Mouse (Mus musculus) liver, embryonic 12.5 days (tissue): ENCODE data around the gene Mecom. TPM values are rescaled to one million over a fixed set of nuclear protein-coding genes. Genes with fewer than 3 reads are reported as not detected.

Experiments
- ATAC-seq: fragments of 200-750 bp; cut with Nextera tagmentation; 2 replicates; pipeline ENCODE4 v1.8.0; 2017; ENCODE audit warnings: moderate number of reproducible peaks, mild to moderate bottlenecking, moderate library complexity
- H3K27ac ChIP-seq: fragments of 300-500 bp; sonication (generic); 2 replicates; pipeline ENCODE4 v1.5.1; 2016; ENCODE audit warnings: mild to moderate bottlenecking
- H3K27me3 ChIP-seq: fragments of 300-500 bp; sonication (generic); replicated peaks from 2 replicates; pipeline ENCODE4 v1.6.1; 2016; ENCODE audit warnings: mild to moderate bottlenecking, moderate library complexity
- H3K36me3 ChIP-seq: fragments of 300-500 bp; sonication (generic); 2 replicates; pipeline ENCODE4 v1.6.1; 2016; ENCODE audit warnings: mild to moderate bottlenecking, moderate library complexity
- H3K4me1 ChIP-seq: fragments of 300-500 bp; sonication (generic); 2 replicates; pipeline ENCODE4 v1.6.1; 2016
- H3K4me2 ChIP-seq: fragments of 300-500 bp; sonication (generic); 2 replicates; pipeline ENCODE4 v1.6.1; 2016; ENCODE audit warnings: mild to moderate bottlenecking, moderate library complexity
- H3K4me3 ChIP-seq: fragments of 300-500 bp; sonication (generic); 2 replicates; pipeline ENCODE4 v1.5.1; 2016; ENCODE audit warnings: mild to moderate bottlenecking, moderate library complexity
- H3K9ac ChIP-seq: fragments of 300-500 bp; sonication (generic); 2 replicates; pipeline ENCODE4 v1.6.1; 2016; ENCODE audit warnings: mild to moderate bottlenecking, moderate library complexity
- H3K9me3 ChIP-seq: fragments of 300-500 bp; sonication (generic); replicated peaks from 2 replicates; pipeline ENCODE4 v1.6.1; 2016; ENCODE audit warnings: mild to moderate bottlenecking, moderate library complexity
- WGBS: fragments of 180-500 bp; shearing (Covaris S2); methylation state at CpG from one replicate; pipeline ENCODE4 v1.1.7; 2016; ENCODE audit not compliant: insufficient replicate concordance; 5-methylcytosine and 5-hydroxymethylcytosine counted together
- polyA plus RNA-seq: library from polyadenylated mRNA; unstranded; fragments of >200 nt; fragmentation: Nextera tagmentation; extraction: Ambion mirVana; gene quantifications from 2 replicates; pipeline ENCODE4 v1.2.1, GENCODE M21; 2016

Gene Mecom
- polyA plus RNA-seq, 1 experiment from 2014 or later: 1.8 TPM

- H3K4me1 ChIP-seq: no peaks in the 10 kb centered on the region
- no peak for ATAC-seq
- no peak overlapping the region for H3K4me3 ChIP-seq
- no peaks in the 10 kb centered on the region for H3K27me3 ChIP-seq
- H3K36me3 ChIP-seq: no peaks in the 10 kb centered on the region
- H3K9me3 ChIP-seq: no peaks in the 10 kb centered on the region
- no peak overlapping the region for H3K4me2 ChIP-seq
- H3K27ac ChIP-seq: no peak overlapping the region
- H3K9ac ChIP-seq: no peak overlapping the region
- WGBS: 71% methylated on average over 5 of the region's 5 CpGs
Measured at GRCm38 (mm10) chr3:30420899-30421298, 126.9 kb downstream of the Mecom start.

DNA sequence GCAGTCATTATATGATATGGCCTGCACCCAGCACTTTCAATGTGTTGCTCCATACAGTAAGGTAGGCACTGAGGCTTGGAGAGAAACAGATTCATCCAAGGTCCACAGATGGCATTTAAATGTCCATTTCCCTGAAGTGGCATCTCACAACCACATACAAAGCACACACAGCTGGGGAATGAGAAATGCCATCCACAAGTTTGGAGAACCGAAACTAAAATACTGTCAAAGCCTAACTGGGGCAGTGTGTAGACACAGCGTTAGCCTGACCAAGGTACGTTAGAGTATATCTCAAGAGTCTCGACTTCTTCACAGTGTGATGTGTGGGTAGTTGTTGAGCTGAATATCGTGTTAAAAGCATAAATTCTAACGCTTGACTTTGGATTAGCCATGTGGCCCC lies 133.6 kb downstream of the Mecom start:
- H3K27me3 ChIP-seq: no peaks in the 10 kb centered on the region
- no peaks in the 10 kb centered on the region for H3K4me1 ChIP-seq
- 68% methylated on average over 6 of the region's 6 CpGs for WGBS
- H3K9me3 ChIP-seq: no peaks in the 10 kb centered on the region
- no peak for ATAC-seq
- H3K27ac ChIP-seq: no peak overlapping the region
- no peak overlapping the region for H3K4me3 ChIP-seq
- no peaks in the 10 kb centered on the region for H3K36me3 ChIP-seq
- H3K4me2 ChIP-seq: no peak overlapping the region
- no peak overlapping the region for H3K9ac ChIP-seq

- Histone ChIP-seq H3K4me2 (no peak overlapping the region), H3K27ac (no peak overlapping the region), H3K27me3 (no peaks in the 10 kb centered on the region), H3K4me1 (no peaks in the 10 kb centered on the region), H3K9me3 (no peaks in the 10 kb centered on the region), H3K4me3 (no peak overlapping the region), H3K9ac (no peak overlapping the region), H3K36me3 (no peaks in the 10 kb centered on the region)
- 49% methylated on average over 4 of the region's 4 CpGs for WGBS
- ATAC-seq: no peak
Measured at GRCm38 (mm10) chr3:30410778-30411177, 137.0 kb downstream of the Mecom start.

DNA sequence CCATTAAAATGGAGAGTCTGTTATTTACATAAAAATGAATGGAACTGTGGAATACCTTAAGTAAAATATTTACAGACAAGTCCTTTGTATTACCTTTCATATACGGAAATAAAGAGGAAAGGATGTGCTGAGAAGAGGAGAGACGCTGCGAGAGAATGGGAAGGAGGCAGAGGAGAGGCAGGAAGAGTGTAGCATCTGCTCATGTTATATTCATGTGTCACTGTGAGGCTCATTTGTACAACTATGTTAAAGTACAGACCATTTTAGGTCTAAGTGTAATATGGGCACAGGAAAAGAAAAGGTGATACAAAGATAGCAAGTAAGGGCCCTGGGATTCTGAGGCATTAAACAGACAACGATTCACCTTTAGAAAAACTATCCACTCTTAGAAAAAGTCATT lies 143.0 kb downstream of the Mecom start:
- Histone ChIP-seq H3K4me1 (no peaks in the 10 kb centered on the region), H3K4me2 (no peak overlapping the region), H3K4me3 (no peak overlapping the region), H3K9ac (no peak overlapping the region), H3K9me3 (no peaks in the 10 kb centered on the region), H3K36me3 (no peaks in the 10 kb centered on the region), H3K27ac (no peak overlapping the region), H3K27me3 (no peaks in the 10 kb centered on the region)
- WGBS: 70% methylated on average over 4 of the region's 4 CpGs
- ATAC-seq: no peak

DNA sequence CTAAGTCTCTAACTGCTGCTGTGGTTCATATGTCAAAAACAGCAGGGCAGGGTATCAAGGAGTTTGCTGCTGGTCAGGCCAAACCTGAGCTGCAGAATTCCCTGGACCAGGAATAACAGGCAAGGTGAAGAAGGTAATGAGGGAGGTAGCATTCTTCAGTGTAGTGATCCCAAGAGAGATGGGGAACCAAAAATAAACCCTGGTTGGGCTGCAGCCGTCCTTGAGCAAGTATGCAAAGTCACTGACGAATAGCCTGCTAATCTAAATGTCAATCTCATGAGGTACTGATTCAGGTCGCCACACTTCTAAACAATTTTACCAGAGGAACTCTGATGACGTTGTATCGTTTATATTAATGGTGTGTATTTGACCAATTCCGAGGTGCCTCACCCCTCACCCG lies 148.9 kb downstream of the Mecom start:
- H3K4me3 ChIP-seq: no peak overlapping the region
- no peak overlapping the region for H3K27ac ChIP-seq
- H3K36me3 ChIP-seq: no peaks in the 10 kb centered on the region
- no peak overlapping the region for H3K9ac ChIP-seq
- H3K4me2 ChIP-seq: no peak overlapping the region
- no peaks in the 10 kb centered on the region for H3K4me1 ChIP-seq
- H3K9me3 ChIP-seq: no peaks in the 10 kb centered on the region
- no peaks in the 10 kb centered on the region for H3K27me3 ChIP-seq
- ATAC-seq: no peak
- WGBS: 61% methylated on average over 7 of the region's 7 CpGs

DNA sequence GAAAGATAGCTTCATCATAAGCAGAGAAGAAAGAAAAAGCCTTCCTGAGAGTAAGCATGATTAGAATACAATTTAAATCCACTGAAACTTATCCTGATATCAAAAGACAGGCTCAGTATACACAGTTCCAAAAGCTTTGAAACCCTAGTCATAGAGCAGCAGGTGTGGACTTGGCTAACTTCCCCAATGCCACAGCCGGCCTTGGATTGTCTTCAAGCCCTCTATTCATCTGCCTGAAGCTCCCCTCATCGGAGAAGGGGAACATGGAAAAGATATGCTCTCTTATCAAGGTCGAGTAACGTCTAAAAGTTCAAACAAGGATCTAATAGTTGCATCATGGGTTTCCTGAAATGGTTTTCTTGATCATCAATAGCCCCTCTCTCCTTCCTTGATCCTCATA lies 152.9 kb downstream of the Mecom start:
- Histone ChIP-seq H3K4me1 (no peaks in the 10 kb centered on the region), H3K9ac (no peak overlapping the region), H3K27ac (no peak overlapping the region), H3K4me3 (no peak overlapping the region), H3K4me2 (no peak overlapping the region), H3K36me3 (no peaks in the 10 kb centered on the region), H3K27me3 (no peaks in the 10 kb centered on the region), H3K9me3 (no peaks in the 10 kb centered on the region)
- ATAC-seq: no peak
- 51% methylated on average over 4 of the region's 4 CpGs for WGBS

- WGBS: 44% methylated on average over 4 of the region's 4 CpGs
- Histone ChIP-seq H3K36me3 (no peaks in the 10 kb centered on the region), H3K4me1 (no peaks in the 10 kb centered on the region), H3K9ac (no peak overlapping the region), H3K4me2 (no peak overlapping the region), H3K9me3 (no peaks in the 10 kb centered on the region), H3K4me3 (no peak overlapping the region), H3K27me3 (no peaks in the 10 kb centered on the region), H3K27ac (no peak overlapping the region)
- no peak for ATAC-seq
Measured at GRCm38 (mm10) chr3:30392662-30393061, 155.1 kb downstream of the Mecom start.

DNA sequence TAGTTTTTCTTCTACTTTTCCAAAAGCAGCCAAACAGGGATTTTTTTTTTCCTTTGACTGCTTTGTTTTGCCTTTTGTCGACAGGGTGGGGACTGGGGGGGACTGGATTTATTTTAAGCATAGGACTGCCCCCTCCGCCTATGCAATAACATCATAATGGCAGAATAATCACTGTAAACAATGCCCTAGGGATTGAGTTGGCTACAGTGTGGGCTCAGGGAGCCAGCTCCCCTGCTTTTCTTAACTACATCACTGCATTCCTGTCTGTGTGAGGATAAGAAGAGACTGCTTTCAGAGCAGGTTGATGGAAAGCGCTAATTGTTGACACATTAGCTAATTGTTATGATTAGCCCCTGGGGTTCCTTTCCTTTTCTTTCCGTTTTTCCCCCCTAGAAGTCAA lies 155.6 kb downstream of the Mecom start:
- ATAC-seq: no peak
- H3K4me2 ChIP-seq: no peak overlapping the region
- no peaks in the 10 kb centered on the region for H3K36me3 ChIP-seq
- no peak overlapping the region for H3K27ac ChIP-seq
- no peaks in the 10 kb centered on the region for H3K27me3 ChIP-seq
- no peak overlapping the region for H3K9ac ChIP-seq
- no peaks in the 10 kb centered on the region for H3K4me1 ChIP-seq
- H3K9me3 ChIP-seq: no peaks in the 10 kb centered on the region
- no peak overlapping the region for H3K4me3 ChIP-seq
- 37% methylated on average over 4 of the region's 4 CpGs for WGBS

DNA sequence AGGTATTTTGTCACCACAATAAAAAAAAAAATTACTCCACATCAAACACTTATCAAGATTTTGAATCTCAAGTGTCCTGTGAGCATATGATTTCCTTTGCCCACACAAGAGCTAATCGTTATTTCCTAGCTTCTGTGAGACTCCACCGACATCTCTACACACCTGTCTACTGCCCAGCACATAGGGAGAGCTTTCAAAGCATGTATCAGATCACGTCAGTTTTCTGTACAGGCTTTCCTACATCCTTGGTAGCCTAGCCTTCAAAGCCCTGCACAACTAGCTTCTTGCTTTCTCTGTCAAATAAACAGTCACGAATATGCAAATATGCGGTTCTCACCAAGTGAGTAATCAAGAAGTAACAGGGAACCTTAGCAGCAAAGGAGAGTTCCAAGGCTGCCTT lies 157.5 kb downstream of the Mecom start:
- no peak overlapping the region for H3K27ac ChIP-seq
- 61% methylated on average over 5 of the region's 5 CpGs for WGBS
- H3K27me3 ChIP-seq: no peaks in the 10 kb centered on the region
- no peak for ATAC-seq
- H3K36me3 ChIP-seq: no peaks in the 10 kb centered on the region
- no peaks in the 10 kb centered on the region for H3K4me1 ChIP-seq
- H3K4me2 ChIP-seq: no peak overlapping the region
- H3K9ac ChIP-seq: no peak overlapping the region
- no peak overlapping the region for H3K4me3 ChIP-seq
- no peaks in the 10 kb centered on the region for H3K9me3 ChIP-seq

DNA sequence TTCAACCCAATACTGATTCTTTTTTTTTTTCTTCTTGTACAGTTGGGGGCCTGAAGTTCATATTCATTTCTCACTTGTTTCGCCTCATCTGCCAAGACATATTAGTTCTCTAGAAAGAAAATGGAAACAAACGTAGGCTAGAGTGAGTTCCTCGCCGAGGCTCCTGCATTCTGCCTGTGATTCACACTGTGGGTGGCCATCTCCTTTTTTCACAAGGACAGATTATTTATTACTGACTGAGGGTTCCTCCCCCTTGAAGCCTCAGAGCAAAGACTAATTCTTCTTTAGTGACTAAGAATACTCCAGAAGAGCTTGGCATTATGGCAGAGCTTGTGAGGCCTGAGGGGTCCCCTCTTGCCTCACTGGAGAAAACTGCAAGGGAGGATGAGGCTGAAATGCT lies 167.5 kb downstream of the Mecom start:
- no peak overlapping the region for H3K4me3 ChIP-seq
- no peaks in the 10 kb centered on the region for H3K27me3 ChIP-seq
- 64% methylated on average over 4 of the region's 4 CpGs for WGBS
- ATAC-seq: no peak
- H3K27ac ChIP-seq: no peak overlapping the region
- H3K9ac ChIP-seq: no peak overlapping the region
- H3K4me2 ChIP-seq: no peak overlapping the region
- no peaks in the 10 kb centered on the region for H3K4me1 ChIP-seq
- no peaks in the 10 kb centered on the region for H3K36me3 ChIP-seq
- no peaks in the 10 kb centered on the region for H3K9me3 ChIP-seq

- 48% methylated on average over 6 of the region's 6 CpGs for WGBS
Measured at GRCm38 (mm10) chr3:30379301-30379700, 168.5 kb downstream of the Mecom start.

DNA sequence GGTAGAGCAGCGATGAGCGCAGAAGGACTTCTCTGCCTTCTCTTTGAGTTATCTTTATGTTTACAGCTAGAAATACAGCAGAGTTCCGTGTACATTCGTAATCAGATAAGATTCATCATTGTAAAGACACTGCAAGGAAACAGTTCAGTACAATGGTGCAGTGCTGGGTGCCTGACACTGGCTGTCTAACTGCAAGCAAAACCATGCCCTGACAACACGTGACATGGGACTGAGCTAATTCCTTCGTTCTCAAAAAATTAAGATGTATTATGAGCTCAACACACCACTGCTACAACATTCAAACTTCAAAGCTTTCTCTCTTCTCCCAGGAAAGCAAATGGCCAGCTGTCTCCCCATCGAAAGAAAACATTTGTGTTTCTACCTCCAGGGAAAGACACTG lies 176.3 kb downstream of the Mecom start:
- Histone ChIP-seq H3K4me1 (no peaks in the 10 kb centered on the region), H3K9me3 (no peaks in the 10 kb centered on the region), H3K4me2 (no peak overlapping the region), H3K4me3 (no peak overlapping the region), H3K27ac (no peak overlapping the region), H3K27me3 (no peaks in the 10 kb centered on the region), H3K9ac (no peak overlapping the region), H3K36me3 (no peaks in the 10 kb centered on the region)
- ATAC-seq: no peak
- WGBS: 55% methylated on average over 7 of the region's 7 CpGs

More at GRCm38 (mm10) chr3:30379301-30379700, 168.5 kb downstream of the Mecom start:
- Histone ChIP-seq H3K27ac (no peak overlapping the region), H3K4me1 (no peaks in the 10 kb centered on the region), H3K36me3 (no peaks in the 10 kb centered on the region), H3K4me3 (no peak overlapping the region), H3K9ac (no peak overlapping the region), H3K27me3 (no peaks in the 10 kb centered on the region), H3K9me3 (no peaks in the 10 kb centered on the region), H3K4me2 (no peak overlapping the region)
- ATAC-seq: no peak

DNA sequence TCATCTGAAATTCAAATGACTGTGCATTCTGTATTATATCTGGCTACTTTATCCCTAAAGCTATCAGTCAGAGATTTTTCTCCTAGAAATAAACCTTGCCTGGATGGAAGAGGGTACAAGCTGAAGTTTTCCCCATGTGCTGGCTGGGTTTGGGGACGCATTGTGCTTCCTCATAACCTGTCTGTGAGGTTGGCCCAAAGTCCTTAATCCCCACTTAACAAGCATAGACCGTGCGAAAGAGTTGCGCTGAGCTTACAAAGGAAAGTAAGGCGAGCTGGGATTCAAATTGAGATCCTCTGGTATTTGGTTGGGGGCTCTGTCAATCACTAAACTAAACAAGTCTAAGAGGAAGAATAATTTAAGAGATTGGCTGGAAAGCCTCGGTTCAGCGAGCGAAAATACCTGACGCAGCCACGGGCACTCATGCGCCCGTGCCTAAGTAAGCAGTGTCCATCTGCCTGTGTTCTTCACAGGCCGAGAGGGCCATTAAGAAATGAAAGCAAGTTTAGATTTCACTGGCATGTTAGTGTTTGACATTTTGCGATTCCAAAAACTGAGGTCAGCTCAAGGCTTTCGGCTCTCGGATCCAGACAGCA lies 176.8 kb downstream of the Mecom start:
- no peak for ATAC-seq
- Histone ChIP-seq H3K36me3 (no peaks in the 10 kb centered on the region), H3K27me3 (no peaks in the 10 kb centered on the region), H3K4me2 (no peak overlapping the region), H3K4me1 (no peaks in the 10 kb centered on the region), H3K4me3 (no peak overlapping the region), H3K9ac (no peak overlapping the region), H3K27ac (no peak overlapping the region), H3K9me3 (no peaks in the 10 kb centered on the region)
- WGBS: 70% methylated on average over 16 of the region's 16 CpGs
